Mouse (Mus musculus): Measurements from ENCODE around the gene Tmem263. TPM values are rescaled to one million over a fixed set of nuclear protein-coding genes. Genes with fewer than 3 reads are reported as not detected.

Gene Tmem263
- total RNA-seq, 1 experiment from 2014 or later, result 21.8 TPM

DNA sequence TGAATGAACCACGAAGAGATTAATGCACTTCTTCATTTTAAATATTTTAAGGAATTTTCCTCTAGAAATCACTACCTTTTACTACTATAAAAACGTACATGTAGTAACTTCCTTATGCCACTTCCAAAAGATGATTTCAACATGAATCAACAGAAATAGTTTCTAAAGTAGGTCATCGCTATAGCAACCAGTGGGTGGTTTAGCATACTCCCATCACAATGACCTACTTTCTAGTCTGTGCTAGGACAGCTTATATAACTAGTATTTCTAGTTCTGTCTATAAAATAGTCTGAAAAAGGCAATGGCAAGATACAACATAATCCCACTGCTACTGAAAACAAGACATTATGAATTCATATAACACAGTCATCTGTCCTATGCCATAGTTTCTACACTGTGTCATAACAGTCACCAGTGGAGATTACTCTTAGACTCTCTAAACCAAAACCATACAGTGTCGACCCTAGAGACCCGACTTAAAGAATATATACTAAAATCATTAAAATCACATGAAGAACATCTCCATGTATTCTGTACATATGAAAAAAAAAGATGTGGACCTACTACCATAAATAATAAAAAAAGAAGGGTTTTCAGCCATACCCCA lies 59.4 kb downstream of the Tmem263 start:
- no peak for ATAC-seq (replicated peaks in 1 of 2; ENCODE audit: insufficient read depth in 1 of 2, low FRiP score in 2 of 2, low TSS enrichment in 1 of 2, low read depth in 1 of 2, poor library complexity in 2 of 2, severe bottlenecking in 2 of 2)

DNA sequence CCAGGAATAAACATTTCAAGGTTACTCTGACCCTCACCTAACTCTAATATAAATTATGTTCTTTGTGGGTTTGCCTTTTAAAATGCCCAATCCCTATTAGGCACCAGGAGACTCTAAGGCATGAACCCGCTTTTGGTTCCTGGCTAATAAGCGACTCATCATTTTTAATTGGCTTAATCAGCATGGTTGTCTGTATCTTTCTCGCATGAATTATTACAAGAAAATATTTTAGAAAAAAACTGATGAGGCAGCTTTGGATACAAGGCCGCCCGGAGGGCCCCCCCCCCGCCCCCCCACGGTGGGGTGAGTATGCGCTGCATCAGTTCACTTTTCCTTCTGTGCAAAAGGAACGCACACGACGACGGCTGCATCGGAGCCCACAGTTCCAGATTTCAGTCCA lies 62.4 kb downstream of the Tmem263 start:
- ATAC-seq (replicated peaks in 1 of 2; ENCODE audit: insufficient read depth in 1 of 2, low FRiP score in 2 of 2, low TSS enrichment in 1 of 2, low read depth in 1 of 2, poor library complexity in 2 of 2, severe bottlenecking in 2 of 2), result no peak

DNA sequence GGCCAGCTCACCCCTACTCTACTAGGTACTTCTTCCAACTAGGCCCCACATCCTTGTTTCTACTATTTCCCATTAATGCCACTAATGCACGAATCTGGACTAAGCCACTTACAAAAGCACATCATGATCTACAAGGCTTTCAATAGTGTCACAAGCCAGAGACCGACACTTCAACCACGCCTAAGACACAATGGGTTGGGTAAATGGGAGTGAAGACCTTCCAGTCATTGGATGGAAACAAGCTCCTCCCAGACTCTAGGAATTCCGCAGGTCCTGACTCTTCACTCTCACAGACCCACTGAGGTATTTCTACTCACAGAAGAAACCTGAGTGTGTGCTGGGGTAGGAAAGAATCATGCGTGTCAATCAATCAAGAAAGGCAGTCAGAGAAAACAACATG lies 62.9 kb downstream of the Tmem263 start:
- ATAC-seq (replicated peaks in 1 of 2; ENCODE audit: insufficient read depth in 1 of 2, low FRiP score in 2 of 2, low TSS enrichment in 1 of 2, low read depth in 1 of 2, poor library complexity in 2 of 2, severe bottlenecking in 2 of 2), result no peak

Other genes starting within 250 kb of the Tmem263 start
- 24.6 and 27.2 TPM in 2 replicates for gene Ric8b, start 185.0 kb upstream of the Tmem263 start, total RNA-seq (2017)
- gene Fhl4, start 132 bp upstream of the Tmem263 start, total RNA-seq (2017), result 2.2 and 2.7 TPM in 2 replicates
- 18.2 and 34.0 TPM in 2 replicates for gene Mterf2, start 25.4 kb downstream of the Tmem263 start, total RNA-seq (2017)
- 12.4 and 15.2 TPM in 2 replicates for gene Cry1, start 82.4 kb downstream of the Tmem263 start, total RNA-seq (2017)

Measured in hematopoietic stem cell, adult 5-6 weeks (primary cell).